Mouse (Mus musculus) left cerebral cortex, adult 9 months (tissue): ENCODE data around the gene Gm44579.

Experiments used
- DNase-seq, 2 experiments: peaks; one replicate each; pipeline ENCODE4 v3.0.0; 2022; ENCODE audit warnings: low spot score in 2 of 2

Gm44579 gene

DNA sequence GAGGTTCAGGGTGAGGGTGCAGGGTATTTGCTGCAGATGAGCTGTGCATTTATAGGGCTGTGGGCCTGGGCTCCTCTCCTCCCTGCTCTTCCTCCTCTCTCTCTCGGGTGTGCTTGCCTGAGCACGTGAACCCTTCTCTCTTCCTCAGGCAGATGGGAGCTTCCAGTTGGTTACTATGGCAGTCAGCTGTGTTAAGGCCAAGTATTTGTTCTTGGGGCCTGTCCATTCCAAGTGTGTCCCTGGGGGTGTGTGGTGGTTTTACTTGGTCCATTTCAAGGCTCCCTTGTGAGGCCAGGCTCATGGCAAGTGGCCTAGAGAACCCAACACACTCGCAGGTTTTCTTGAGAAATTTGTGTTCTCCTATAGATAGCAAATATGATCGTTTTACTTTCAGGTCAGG lies at the start of gene Gm44579, which contains the start of gene Olfr287:
Gene Gm44579, minus strand, starts transcription at position 101 of the 400 bp plus-strand sequence.
Gene Olfr287, minus strand, starts transcription at position 180 of the 400 bp plus-strand sequence.
- DNase-seq = no peak

DNA sequence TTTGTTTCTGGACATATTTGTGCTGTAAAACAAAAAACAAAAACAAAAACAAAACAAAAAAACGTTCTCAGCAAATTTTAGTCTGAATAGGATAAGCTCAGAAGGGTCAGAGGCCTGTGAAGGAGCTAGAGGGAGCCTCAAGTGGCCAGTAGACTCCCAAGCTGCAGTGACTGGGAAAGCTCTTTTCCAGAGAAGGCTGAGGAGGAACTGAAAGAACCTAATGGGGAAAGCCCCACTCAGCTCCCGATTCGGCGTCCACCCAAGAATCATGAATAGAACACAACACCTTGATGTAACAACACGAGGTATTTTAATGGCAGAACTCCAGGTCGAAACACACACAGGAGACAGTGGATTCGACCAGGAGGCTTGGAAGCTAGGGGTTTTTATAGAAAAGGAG lies 37.0 kb upstream of the Gm44579 start:
- DNase-seq = no peak

DNA sequence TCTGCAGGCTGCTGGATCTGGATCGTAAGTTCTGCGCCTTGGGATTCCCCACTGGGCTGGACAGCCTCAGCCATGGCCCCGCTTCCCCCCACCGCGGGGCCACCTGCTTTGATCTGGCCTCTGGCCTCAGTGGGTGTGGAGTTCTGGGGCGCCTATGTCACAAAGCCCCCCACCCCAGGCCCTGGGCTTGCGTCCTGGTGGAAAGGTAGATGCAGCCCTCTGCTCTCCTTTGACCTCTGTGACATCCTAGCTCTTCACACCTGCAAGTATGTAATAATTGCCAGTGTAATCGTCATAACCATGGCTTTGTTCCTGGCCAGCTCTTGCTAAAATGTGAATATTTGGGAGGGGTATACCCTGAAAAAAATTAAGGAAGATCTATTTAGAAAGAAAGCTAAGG lies 36.4 kb upstream of the Gm44579 start, which contains the start of gene H1fnt:
Gene H1fnt, minus strand, starts transcription at position 101 of the 400 bp plus-strand sequence.
- DNase-seq = no peak

DNA sequence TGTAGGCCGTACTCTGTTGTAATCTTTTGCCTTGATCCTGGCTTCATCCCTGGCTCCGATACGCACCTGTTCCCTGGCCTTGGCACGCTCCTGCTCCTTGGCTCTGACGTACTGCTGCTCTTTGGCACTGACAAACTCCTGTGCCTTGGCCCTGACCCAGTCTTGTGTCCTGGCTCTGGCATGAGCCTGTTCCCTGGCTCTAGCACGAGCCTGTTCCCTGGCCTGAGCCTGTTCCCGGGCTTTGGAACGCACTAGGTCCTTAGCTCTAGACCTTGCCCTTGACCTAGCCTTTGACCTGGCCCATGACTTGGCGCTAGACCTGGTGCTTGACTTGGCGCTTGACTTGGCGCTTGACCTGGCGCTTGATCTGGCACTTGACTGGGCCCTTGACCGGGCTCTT lies 35.5 kb upstream of the Gm44579 start:
- DNase-seq = no peak

DNA sequence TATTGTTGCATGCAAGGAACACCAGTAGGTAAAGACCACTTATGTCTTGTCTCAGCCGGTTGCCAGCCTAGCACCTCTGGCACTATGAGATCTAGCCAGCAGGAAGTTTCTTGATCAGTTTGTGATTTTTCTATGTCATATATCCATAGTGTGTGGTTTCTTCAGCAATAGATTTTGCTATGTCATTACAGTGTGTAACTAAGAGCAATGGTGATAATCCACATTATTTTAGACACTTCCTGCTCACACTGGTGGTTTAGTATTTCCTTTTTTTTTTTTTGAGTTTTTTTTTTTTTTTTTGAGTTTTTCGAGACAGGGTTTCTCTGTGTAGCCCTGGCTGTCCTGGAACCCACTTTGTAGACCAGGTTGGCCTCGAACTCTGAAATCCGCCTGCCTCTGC lies 14.7 kb upstream of the Gm44579 start:
- DNase-seq = no peak

DNA sequence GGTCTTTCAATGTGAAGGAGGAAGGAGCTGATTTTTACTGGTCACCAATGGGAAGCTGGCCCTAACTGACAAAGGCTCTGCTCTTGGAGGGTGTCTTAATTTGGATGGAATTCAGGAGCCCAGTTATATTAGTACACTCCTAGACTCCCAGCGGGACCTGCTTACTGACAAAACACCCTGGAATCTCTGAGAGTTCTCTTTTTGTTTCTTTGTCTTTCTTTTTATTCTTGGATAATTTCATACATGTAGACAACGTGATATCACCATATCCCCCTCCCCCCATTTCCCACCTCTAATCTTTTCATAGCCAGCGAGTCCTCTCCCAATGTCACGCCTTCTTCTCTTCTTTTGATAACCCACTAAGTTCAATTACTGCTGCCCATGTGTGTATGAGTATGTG lies 13.6 kb upstream of the Gm44579 start, which contains the start of gene Olfr286:
Gene Olfr286, minus strand, starts transcription at position 101 of the 400 bp plus-strand sequence.
- DNase-seq = no peak

DNA sequence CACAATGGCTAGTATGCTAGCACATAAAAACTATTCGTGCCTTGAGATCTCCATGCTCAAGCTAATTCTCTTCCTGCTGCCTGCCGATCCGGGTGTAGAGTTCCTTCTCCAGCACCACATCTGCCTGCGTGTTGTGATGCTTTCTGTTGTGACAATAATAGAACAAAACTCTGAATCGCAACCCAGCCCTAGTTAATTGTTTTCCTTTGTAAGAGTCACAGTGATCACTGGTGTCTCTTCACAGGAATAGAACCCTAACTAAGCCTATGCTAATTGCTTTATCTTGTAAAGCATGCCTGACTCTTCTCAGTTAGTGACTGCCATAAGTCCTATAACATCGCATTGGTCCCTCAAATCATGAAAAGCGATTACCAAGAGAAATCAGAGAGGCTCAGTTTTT lies 5.3 kb upstream of the Gm44579 start:
- DNase-seq = no peak

DNA sequence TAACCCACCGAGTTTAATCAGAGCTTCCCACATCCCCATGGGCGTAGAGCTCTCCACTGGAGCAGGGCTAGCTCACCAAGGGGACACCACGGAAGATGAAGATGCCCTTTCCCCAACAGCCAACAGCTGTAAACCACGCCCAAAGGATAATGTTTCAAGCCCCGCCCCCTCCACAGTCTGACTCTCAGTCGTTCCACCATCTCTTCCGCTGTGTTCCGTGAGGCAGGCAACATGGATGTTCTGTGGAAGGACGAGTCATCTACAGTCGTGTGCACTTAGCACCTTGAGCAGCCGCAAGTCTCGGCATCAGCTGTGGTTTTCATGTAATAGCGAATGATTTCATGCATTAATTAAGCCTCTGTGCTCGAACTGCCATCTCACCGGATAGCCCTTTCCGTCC lies 4.8 kb upstream of the Gm44579 start:
- DNase-seq = no peak

DNA sequence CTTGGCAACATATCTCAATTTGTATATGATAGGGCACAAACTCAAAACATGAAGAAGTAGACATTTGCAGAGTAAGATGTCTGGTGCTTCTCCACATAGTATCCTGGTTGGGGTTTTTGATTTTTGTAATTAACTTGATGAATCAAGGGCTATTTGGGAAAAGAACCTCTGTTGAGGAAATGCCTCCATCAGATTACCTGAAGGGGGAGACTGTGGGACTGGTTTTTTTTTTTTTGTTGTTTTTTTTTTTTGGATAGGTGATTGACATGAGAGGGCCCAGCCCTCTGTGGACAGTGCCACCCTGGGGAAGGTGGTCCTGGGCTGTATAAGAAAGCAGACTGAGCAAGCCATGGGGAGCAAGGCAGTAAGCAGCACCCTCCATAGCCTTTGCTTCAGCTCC lies 1.6 kb upstream of the Gm44579 start:
- DNase-seq = no peak

DNA sequence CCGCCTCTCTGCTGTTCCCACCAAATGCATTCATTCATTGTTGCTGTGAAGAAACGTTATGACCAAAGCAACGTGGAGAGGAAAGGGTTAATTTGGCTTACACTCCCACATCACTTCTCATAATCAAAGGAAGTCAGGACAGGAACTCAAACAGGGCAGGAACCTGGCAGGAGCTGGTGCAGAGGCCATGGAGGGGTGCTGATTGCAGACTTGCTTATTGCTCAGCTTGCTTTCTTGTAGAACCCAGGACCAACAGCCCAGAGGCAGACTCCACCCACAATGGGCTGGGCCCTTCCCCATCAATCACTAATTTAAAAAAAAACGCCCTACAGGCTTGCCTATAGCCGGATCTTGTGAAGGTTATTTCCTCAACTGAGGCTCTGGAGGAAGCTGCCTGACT lies 6.6 kb downstream of the Gm44579 start:
- DNase-seq = no peak

DNA sequence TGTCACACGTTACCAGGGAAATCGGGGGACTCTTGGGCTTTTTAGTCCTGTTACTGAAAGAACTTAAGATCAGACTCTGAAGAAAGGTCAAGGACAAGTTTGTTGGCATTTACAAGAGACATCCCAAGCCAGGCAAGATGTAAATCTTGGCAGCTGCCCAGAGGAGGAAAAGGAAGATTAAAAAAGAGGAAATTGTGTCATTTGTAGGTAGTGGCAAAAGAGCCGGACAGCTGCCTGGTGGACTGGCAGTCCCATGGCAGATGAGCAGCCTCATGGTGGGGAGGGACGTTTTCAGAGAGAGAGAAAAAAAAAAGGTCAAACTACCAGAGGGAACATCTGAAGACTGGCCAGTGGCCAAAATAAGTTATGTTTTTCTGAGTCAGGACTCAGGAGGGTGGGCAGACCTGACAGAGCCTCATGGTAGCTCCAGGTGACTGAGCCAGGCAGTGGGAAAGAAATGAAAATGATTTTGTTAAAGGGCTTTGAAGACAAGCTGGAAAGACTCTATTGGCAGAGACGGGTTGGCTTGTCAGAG lies 7.4 kb downstream of the Gm44579 start:
- no peak for DNase-seq

DNA sequence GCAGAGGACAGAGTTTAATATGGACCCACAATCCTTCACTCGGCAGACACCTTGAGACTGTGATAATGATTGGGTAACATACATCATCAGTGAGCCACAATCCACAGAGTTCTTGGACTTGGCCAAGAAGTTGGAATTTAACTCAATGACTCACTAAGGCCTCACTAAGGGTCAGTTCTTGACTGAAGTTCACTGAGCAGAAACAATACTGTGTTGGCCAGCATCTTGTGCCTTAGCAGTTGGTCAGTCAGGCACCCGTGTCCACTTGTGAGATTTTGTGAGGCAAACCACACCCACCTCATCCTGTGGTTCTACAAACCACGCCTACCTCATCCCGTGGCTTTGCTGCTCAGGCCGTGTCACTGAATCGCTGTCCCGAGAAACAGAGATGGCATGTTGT lies 11.1 kb downstream of the Gm44579 start:
- DNase-seq = no peak

DNA sequence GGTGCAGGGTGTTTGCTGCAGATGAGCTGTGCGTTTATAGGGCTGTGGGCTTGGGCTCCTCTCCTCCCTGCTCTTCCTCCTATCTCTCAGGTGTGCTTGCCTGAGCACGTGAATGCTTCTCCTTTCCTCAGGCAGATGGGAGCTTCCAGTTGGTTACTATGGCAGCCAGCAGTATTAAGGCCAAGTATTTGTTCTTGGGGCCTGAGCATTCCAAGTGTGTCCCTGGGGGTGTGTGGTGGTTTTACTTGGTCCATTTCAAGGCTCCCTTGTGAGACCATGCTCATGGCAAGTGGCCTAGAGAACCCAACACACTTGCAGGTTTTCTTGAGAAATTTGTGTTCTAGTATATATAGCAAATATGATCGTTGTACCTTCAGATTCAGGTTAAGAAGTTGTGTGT lies 25.3 kb downstream of the Gm44579 start, which contains the start of gene Olfr288:
Gene Olfr288, minus strand, starts transcription at position 101 of the 400 bp plus-strand sequence.
- no peak for DNase-seq

DNA sequence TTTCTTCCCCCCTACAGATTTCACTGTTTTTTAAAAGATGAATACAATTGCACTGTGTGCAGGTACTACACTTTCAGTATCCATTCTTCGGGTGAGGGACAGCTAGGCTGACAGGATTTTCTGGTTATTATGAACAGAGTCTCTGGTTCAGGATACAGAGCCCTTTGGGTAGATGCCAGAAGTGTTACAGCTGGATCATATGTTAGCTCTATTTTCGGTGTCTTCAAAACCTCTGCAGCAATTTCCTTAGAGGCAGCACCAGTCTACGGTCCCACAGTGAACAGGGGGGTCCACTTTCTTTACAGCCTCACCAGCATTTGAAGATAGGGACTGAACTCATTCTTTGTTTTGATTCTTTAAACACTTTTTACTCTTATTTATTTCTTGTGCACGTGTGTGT lies 36.3 kb downstream of the Gm44579 start:
- no peak for DNase-seq

DNA sequence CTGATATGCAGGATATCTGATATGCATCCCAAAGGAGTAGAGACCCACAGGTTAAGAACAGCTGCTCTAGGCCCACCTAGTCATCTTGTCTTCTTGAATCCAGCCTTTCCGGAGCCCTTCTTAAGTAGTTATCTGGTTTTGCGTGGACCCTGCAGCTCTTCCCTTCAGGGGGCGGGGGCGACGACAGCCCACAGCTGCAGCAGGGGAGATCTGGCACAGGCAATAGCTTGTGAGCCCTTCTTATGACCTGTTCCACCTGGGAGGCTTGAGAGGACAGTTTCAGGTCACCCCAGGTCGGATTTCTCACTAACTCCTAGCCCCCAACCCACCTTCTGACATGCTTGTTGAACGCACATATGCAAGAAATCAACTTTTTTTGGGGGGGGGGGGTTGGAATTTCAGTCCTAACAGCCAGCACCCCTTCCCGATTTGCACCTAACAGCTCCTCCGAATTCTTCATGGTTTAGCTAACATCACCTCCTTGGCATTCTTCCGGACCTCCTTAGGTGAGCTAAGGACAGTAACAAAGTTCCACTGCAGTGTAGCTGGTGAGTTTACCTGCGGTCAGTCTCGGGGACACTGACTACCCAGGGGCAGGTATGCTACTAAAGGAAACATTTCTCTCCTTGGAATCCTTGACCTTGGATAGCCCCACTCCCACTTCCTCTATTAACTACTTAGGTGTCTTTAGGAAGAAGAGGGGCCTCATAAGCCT lies 38.8 kb downstream of the Gm44579 start:
- no peak for DNase-seq

DNA sequence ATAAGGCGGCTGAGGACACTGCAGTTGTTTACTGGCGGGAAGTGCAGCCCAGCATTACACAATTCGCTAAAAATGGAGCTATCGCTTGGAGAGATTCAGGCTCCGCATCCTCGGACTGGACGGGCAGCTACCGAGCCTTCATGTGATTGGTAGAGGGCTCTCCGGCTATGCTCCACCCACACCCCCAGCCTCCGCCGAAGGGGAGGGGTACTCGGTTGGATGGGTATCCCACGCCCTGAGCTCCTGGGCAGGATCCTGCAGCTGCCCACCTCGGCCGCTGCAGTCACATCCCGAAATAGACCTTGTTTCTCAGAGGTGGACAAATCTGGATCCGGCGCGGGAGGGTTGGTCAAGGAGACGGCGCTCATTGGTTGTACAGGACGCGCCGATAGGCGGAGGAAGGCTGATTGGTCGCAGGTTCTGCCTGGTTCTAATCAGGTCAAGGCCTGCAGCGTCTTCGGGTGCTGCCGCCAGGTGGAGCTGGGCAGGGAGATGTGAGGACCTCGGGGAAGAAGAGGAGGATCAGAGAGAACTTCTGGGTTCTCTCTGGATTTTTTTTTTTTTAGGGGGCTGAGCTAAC lies 39.6 kb downstream of the Gm44579 start:
- peak; percentile 93 to 96 for DNase-seq

DNA sequence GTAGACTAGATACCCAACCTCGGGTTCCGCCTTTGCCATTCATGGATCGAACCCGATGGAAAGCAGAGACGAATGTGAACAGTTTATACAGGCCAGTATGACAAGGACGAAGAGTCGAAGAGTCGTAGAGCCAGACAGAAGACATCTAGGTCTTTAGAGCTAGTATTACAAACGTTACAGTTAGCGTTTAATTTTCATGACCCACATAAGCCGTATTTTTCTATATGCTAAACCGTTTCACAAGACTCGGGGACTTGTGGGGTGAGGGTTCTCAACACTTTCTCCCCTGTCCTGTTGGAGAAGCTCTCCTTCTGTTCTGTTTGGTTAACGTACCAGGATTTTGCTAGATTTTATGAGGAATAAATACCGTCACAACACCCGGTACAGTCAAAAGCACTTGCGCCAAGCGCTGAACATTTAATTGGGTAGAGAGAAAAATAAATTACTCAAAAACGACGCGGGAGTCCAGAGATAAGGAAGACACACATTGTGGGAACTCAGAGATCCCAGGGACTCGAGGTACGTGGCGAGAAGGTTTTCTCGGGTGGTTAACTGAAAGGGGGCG lies 40.1 kb downstream of the Gm44579 start:
- no peak for DNase-seq

DNA sequence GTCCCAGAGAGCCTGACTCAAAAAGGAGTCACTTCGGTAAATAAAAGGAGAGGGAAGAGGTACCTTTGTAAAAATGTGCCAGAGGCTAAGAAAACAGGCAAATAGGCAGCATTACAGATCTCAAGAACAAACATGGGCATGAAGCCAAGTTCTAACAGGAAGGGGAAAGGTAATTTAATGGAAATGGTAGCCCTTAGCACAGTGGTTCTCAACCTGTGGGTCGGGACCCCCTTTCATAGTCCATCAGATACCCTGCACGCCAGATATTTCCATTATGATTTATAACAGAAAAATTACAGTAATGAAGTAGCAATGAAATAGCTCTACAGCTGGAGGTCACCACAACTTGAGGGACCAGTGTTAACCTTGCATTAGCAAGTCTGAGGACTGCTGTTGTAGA lies 43.5 kb downstream of the Gm44579 start:
- no peak for DNase-seq

DNA sequence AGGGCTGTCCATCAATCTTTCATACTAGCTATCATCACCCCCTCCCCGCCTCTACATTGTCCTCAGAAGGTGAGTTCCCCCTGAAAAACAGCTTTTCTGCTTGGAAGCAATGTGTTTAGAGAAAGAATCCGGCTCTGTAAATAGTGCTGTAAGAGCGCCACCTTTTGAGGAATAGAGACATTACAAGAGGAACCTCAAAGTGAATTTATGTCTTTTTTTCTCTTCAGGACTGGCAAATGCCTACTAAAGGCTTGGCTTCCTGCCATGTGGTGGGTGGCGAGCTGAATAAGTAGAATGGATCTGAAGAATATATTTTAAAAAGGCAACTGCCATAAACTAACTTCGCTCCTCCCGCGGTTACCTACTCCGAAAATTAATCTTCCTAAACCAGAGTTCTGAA lies 47.0 kb downstream of the Gm44579 start:
- DNase-seq = peak; percentile 76 to 90

DNA sequence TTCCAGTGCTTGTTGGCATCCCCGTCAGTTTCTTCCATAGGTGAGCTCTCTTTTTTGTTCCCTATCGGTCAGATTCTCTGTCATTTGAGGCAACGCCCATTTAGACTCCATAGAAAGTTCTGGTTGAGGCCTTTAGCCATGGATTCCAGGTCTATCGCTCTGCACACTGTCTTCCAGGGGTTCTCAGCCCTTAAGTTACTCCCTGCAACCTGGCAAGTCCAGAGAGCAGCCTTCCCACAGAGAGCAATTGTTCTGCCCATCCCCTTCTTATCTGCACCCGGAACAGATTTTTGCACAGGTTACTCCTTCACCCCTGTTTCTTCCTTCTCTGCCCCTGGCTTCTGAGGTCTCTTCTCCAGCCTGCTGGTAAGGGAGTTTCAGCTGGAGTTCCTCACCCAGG lies 48.7 kb downstream of the Gm44579 start:
- DNase-seq = no peak

DNA sequence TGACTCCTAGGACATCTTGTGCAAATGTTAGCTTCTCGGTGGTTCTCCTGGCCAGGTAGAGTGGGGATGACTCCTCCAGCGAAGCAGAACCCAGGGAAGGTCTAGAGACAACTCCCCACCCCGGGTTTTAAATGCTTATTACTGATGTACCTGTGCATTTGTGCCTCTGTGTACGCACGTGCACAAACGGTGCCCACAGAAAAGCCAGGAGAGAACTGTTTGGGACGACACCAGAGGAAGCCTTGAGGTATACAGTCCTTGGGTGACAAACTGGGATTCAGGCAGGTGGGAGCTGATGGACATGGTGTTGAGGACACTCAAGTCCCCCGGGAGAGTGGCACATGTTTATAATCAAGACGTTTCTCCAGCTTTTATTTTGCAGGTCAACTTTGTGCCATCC lies 49.9 kb downstream of the Gm44579 start:
- no peak for DNase-seq

DNA sequence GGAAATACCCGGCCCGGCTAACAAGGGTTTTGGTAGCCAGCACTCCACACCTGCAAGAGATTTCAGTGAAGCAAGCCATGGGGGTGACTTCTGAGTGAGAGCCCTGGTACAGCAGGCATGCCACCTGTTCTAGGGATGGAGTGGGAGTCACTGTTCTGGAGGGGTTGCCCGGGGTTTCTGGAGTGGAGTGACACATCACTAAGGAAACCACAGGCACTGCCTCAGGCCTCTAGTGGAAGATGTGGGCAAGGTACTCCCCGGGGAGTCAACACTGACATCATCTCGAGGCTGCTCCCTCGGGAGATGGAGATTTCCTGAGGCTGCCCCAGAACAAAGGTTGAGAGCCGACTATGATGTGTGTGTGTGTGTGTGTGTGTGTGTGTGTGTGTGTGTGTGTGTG lies 50.4 kb downstream of the Gm44579 start:
- DNase-seq = peak in 1 of 2 experiments; percentile 65

DNA sequence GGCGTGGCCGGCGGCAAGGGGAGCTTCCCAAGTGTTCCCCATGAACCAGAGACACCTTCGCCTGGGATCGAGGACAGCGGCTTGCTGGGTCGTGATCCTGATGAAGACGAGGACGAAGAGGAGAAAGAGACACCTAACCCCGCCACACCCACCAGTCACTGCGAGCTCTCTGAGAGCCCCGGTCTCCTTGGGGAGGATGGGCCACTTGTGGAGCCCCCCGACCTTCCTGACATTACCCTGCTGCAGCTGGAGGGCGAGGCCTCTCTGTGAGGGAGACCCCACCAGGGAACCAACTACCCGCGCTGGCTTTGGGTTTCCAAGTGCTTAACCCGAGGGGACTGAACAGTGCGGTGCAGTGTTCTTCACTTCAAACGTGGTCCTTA lies 52.2 kb downstream of the Gm44579 start:
- DNase-seq = no peak
